Mouse (Mus musculus): ENCODE measurements at regions not wholly inside any gene's neighbourhood (a gene's known extent, or its start where the extent isn't known, plus 50 kb on each side); places are given as distances from the start of the nearest gene placed in this dataset.

DNA sequence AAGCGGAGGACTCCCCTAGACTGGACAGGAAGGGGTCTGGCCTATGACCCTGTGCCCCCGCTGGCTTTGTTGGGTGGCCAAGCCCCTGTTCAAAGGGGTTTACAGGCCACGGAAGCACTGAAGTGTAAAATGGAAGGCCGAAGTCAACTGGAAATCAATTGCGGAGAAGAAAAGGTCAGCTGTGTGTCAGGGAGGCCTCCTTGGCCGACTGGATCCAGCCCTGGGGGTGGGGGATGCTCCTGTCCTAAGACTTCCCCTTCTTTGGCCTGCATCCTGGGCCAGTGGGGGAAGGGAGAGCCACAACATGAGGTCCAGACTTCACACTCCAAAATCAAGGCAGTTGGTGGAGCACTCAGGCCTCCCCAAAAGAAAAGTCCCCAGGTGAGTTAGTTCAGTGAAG lies 66.4 kb upstream of the Ret start:
- no peak for TF ChIP-seq CTCF (IDR thresholded peaks at IDR 0.05; ENCODE audit: low read depth, low read length)
- no peak for TF ChIP-seq POLR2A (IDR thresholded peaks at IDR 0.05; ENCODE audit: insufficient read depth, low read length)
- no peak for TF ChIP-seq EP300 (IDR thresholded peaks at IDR 0.05; ENCODE audit: insufficient read depth, low read depth, low read length)

Data from ES-Bruce4 (cell line).